Mouse (Mus musculus) retina, postnatal 7 days (tissue): Measurements from ENCODE around the gene Ulk4.
"Not testable (repeated sequence)": the region's sequence is repeated elsewhere in the genome, so short reads cannot be mapped to it uniquely, and the experiment has no call there.

Experiments
- DNase-seq: peaks from one replicate; pipeline ENCODE4 v3.0.0-alpha.2; 2012; ENCODE audit warnings: low read depth, low spot score

Ulk4 gene

GRCm38 (mm10) chr9:121064606-121065355 lies 212.2 kb downstream of the Ulk4 start:
- no peak for DNase-seq

DNA sequence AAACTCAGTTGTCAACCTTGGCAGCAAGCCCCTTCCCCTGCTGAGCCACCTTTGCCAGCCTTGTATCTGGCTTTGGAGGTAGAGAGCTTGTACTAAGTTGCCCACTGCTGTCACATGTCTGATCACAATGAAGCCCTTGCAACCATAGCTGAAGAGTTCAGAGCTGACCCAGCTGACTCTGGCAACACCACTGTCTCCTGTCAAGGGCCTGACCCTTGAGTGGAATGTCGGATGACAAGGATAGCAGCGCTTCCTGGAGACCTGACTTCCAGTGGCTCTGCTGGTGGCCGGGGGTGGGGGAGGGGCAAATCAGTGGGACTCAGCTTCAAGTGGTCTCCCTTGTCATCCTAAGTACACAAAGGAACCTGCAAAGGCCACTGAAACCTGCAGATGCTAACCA lies 214.3 kb downstream of the Ulk4 start:
- no peak for DNase-seq

- no peak for DNase-seq
These were observed 215.0 kb downstream of the Ulk4 start for GRCm38 (mm10) chr9:121061820-121062623.

DNA sequence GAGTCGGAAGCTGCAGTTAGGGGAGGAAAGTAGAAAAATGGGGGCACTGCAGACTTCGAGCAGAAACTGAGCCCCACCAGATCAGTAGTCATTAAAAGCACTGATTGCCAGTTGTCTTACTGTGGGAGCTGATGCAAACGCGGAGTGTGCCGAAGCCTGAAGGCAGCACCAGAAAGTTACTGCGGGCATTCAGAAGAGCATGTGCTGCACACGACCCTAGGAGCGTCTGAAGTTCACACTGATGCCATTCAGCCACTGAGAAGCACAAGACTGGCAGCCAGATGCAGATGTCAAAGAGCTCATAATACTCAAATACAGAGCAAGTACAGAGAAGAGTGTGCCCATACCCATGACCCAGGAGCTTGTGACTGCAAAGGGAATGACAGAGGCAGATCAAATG lies 216.7 kb downstream of the Ulk4 start:
- DNase-seq = no peak

DNA sequence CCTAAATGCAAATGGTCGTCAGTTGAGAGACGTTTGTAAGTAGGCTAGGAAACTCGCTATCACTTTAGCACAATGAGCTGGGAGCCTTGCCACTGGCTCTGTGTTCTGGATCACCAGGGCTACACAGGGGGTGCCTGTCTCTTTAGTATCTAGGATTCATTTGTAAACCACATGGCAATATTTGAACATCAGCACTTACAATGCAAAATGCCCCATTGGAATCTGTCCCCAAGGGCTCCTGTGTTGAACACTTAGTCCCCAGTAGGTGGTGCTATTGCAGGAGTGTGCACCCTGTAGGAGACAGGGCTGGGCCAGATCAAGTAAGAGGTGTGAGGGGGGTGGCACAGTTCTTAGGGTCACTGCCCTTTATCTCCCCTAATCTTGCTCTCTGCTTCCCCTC lies 217.7 kb downstream of the Ulk4 start:
- DNase-seq = no peak

- DNase-seq = no peak
These were observed 218.5 kb downstream of the Ulk4 start for GRCm38 (mm10) chr9:121058538-121058937.

- DNase-seq = no peak
These were observed 218.9 kb downstream of the Ulk4 start for GRCm38 (mm10) chr9:121058116-121058515.

DNA sequence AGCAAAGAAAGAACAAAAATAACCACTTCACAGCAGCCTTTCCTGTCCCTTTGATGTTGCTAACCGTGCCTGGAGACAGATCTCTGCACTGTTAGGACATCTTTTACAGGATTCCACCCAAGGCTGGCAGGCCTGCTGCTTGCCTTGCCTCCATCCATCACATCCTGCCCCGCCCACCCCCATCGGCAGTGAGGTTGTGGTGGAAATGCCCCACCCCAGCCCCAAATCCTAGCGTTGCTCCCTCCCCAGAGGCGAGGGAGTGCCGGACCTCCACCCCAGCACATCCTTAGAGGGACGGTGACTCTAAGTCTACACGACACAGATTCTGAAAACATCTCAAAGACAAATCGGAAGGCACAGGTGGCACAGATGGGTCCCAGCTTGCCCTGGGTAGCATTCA lies 219.6 kb downstream of the Ulk4 start:
- no peak for DNase-seq

GRCm38 (mm10) chr9:121056526-121056925 lies 220.5 kb downstream of the Ulk4 start:
- no peak for DNase-seq

- no peak for DNase-seq
These were observed 221.0 kb downstream of the Ulk4 start for GRCm38 (mm10) chr9:121056036-121056435.

DNA sequence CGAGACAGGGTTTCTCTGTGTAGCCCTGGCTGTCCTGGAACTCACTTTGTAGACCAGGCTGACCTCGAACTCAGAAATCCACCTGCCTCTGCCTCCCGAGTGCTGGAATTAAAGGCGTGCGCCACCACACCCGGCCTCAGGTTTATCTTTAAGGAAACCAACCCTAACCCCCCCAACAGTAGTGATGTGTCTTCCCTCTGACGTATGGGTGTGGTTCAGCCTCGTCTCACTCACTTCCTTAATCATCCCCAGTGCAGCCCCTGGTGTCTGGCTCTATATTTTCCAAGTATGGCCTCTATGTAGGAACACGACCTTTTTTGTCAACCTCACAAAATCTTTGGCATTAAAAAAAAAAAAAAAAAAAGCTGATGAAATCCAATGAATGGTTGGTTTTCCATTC lies 231.3 kb downstream of the Ulk4 start:
- not testable (repeated sequence) for DNase-seq

DNA sequence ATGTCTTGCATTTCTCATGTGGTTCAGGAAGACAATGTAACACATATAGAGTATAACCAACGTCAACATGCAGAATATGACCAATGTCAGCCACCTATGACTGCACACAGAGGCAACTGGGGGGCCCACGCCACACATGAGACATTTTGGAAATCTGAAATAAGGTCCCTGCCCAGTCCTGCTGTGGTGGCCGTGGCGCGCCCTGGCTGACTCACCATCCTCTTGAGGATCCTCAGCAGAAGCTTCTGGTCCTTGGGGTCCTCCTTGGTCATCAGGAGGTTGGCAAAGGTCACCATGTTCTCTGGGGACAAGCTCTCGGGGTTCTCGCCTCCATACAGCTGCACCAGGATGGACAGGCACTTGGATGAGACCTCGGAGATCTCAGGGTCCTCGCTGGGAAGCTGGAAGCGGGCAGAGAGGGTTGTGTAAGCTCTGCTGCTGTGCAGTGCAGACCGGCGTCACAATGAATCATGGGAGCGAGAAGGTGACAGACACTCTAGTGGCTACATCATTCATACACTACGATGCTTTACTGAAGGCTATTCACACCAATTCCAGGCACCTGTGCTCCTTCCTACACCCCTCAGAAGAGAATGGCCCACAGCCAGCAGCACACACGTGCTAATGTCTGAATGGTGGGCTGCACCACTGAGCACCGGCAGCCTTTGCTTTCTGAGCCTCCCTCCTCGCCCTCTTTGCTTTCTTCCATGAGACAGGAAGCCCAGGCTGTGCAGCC lies 232.4 kb downstream of the Ulk4 start:
- DNase-seq = no peak

- no peak for DNase-seq
These were observed 234.0 kb downstream of the Ulk4 start for GRCm38 (mm10) chr9:121043021-121043420.

DNA sequence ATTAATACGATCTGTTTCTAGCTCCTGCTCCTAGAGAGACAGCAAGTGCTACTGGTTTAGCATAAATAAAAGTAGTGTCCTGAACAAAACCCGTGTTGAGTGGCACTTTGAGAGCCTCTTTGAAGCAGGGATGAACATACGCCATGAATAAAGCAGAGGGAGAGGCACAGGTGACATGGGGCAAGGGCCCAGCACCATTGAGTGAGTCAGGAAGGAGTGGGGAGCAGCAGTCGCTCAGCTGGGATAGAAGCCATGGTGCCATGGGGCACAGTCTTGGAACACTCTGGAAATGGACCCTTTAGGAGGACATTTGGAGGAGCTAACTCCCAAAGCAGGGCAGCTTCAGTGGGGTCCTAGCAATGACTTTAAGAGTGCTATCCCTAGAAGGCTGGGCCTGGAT lies 238.6 kb downstream of the Ulk4 start:
- no peak for DNase-seq

DNA sequence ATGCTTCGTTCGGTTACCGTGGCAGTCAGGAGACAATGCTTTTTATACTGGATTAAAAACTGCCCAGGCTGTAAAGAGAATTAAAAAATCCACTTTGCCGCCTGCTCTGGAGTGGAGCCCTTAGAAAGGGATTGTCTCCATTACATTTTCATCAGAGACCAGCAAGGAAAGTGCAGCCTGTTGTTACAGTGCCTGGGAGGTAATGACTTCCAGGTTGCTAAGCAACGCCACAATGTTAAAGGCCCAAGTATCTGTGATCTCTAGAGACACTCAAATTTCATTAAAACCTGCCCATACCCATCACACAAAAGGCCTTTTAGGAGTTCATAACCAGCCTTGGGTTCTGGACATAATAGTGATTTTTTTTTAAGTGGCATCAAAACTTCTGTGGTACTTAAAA lies 239.0 kb downstream of the Ulk4 start:
- DNase-seq = no peak

GRCm38 (mm10) chr9:121035296-121035695 lies 241.7 kb downstream of the Ulk4 start:
- no peak for DNase-seq

DNA sequence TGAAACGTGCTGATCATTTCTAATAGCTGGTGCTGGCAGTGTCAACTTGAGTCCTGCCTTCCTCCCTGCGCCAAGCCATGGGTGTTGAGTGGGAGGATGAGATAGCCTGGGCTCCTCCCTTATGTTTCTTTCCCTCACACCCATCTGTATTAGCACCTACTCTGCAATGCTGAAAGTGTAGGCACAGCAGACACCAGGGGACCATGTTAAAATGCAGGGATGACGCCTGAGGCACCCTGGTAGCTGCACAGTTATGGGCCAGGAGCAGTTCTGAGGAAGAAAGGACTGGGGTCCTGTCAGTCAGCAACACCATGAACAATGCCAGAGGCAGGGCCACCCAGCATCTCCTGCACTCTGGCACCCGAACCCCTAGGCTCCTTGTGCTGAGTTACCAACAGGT lies 243.4 kb downstream of the Ulk4 start:
- DNase-seq = no peak

DNA sequence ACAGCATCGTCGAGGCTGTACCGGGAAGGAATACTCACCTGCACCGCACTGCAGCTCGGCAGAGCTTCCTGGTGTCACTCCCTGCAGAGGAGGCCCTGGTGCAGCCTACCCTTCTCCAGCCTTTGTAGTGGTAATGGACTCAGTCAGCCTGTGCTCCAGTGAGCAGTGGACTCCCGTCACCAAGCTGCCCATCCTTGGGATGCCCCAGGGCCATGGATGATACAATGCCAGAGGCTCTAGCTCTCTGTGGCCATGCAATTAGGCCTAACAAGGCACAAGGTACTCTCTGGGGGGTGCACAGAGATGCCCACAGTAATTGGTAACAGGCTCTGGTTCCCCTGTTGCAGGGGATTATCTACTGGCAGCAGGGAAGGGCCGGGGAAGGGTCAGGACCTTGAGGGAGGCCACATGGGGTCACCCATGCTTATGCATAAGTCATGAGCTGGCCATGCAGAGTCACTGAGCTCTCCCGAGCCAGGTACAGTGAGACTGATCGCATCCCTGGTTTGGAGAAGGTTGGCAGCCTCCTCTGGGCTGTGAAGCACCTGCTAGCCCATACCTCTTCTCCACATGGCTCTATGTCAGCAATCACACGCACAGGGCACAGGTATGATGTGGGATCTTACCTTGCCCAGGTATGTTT lies 244.6 kb downstream of the Ulk4 start:
- no peak for DNase-seq

DNA sequence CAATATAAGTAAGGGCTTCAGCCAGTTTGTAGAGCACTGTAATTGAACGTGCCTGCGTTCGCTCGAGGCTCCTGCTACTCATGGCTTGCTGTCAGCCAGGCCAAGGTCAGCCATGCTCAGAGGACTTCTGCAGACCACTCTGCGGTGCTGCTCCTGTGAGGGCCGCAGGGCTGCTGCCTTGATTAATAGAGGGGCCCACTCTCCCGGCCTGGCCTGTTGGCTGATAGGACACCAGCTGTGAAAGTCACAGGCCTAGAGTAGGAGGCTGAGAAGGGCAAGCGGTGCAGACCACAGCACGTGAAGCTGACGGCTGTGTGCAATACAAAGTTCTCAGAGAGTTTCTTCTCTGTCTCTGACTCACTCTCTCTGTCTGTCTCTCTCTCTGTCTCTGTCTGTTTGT lies 246.0 kb downstream of the Ulk4 start:
- no peak for DNase-seq

GRCm38 (mm10) chr9:121029786-121030185 lies 247.2 kb downstream of the Ulk4 start:
- DNase-seq = no peak

DNA sequence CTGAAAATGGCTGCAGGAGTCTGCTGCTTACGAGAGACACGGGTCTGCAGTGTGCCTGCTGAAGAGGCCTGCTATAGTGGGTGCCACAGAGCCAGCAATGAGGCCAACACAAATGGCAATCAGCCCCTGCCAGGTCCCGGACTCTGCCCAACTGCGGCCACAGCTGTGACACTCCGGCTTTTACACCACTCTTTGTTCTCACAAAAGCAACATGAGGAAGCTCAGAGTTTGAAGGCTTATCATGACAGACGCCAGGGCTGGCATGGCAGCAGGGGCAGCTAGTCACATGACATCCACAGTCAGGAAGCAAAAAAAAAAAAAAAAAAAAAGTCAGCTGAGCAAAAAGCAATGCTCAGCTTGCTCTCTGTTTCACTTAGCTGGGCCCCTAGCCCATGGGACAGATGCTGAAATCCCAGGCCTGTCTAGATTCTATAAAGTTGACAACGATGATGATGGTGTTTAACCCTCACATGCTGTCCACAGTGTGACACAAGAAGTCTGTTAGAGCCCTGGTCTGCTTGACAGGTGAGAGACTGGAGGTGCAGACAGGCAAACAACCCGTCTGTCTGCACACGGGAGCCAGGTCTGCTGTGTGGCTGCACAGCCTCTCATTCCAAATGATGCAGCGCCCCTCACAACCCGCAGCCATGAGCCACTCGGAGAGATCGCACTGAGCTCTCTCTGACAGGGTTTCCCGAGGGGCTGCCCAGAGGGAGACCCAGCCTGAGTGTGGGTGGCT lies 253.3 kb downstream of the Ulk4 start:
- DNase-seq = no peak
